Mouse (Mus musculus): ENCODE measurements at regions not wholly inside any gene's neighbourhood (a gene's known extent, or its start where the extent isn't known, plus 50 kb on each side); places are given as distances from the start of the nearest gene placed in this dataset.

DNA sequence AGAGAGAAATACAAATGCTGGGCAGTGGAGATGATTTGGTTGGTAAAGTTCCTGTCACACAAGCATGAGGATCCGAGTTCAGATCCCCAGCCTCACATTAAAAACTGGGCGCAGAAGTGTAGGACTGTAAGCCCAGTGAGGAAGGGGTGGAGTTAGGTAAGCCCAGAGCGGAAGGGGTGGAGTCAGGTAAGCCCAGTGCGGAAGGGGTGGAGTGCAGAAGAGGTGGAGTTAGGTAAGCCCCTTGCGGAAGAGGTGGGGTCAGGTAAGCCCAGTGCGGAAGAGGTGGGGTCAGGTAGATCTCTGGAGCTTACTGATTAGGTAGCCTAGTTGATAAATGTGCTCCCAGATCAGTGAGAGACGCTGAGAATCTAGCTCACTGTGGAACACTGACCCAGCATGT, 97.4 kb upstream of the Klf13 start:
- no peak for TF ChIP-seq CTCF (IDR thresholded peaks at IDR 0.05; ENCODE audit: borderline replicate concordance, insufficient read depth, low read depth, low read length)
- TF ChIP-seq POLR2A (IDR thresholded peaks at IDR 0.05; ENCODE audit: borderline replicate concordance, insufficient read depth, low read length) = no peak

DNA sequence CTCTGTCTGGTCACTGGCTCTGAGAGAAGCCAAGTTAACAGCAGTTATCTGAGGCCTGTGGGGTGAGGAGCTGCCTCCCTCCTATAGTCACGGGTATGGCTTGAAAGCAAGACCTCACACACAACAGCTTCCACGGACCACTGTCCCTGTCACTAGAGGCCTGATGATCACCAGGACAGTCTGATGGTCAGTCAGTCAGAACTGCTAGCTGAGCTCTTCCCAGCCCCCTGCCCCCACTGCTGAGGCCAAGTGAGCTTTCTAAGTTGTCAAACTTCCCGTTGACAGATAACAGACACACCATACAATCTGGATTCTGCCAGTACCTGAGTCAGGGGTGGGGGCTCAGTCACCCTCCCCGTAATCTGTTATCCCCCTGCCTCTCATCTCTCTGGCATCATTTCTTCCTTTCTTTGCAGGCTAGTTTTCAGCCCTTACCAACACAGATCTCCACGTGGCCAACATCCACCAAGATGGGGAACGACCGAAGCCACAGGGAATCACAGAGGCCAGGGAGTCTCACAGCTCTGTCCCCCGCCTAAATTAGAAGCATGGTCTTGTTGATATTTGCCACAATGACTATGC, 96.4 kb upstream of the Klf13 start:
- peaks cover 18% of the 10 kb centered on the region for H3K4me1 ChIP-seq (ENCODE audit: control insufficient read depth, insufficient read depth, low read length)
- TF ChIP-seq CTCF (IDR thresholded peaks at IDR 0.05; ENCODE audit: borderline replicate concordance, insufficient read depth, low read depth, low read length) (no peak), POLR2A (IDR thresholded peaks at IDR 0.05; ENCODE audit: borderline replicate concordance, insufficient read depth, low read length) (no peak)
- no peaks in the 10 kb centered on the region for H3K27me3 ChIP-seq (ENCODE audit: control insufficient read depth, insufficient read depth, low read length)
- DNase-seq = no peak
- WGBS = 86% methylated on average over 8 of the region's 8 CpGs
- H3K4me3 ChIP-seq (replicated peaks; ENCODE audit: insufficient read depth, low read depth, low read length) = no peak overlapping the region
- H3K27ac ChIP-seq (ENCODE audit: insufficient read depth, low read length) = no peak overlapping the region

More for the DNA sequence above, 97.4 kb upstream of the Klf13 start:
- 97% methylated on average over 7 of the region's 7 CpGs for WGBS
- Histone ChIP-seq H3K4me3 (replicated peaks; ENCODE audit: insufficient read depth, low read depth, low read length) (no peak overlapping the region), H3K27me3 (ENCODE audit: control insufficient read depth, insufficient read depth, low read length) (no peaks in the 10 kb centered on the region), H3K4me1 (ENCODE audit: control insufficient read depth, insufficient read depth, low read length) (peaks cover 18% of the 10 kb centered on the region), H3K27ac (ENCODE audit: insufficient read depth, low read length) (no peak overlapping the region)
- no peak for DNase-seq

DNA sequence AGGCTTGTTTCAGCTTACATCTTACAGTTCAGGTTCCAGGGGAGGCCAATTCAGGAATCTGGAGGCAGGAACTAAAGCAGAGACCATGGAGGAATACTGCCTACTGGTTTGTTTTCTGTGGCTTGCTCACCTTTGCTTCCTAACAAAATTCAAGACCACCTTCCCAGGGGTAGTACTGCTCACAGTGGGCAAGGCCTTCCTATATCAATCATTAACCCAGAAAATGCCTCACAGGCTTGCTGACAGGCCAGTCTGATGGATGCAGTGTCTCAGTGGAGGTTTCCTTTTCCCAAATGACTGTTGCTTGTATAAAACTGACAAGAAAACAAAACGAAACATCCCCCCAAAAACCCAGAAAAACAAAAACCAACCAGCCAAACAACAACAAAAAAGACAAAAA, 95.8 kb upstream of the Klf13 start:
- no peak for DNase-seq
- Histone ChIP-seq H3K27ac (ENCODE audit: insufficient read depth, low read length) (no peak overlapping the region), H3K27me3 (ENCODE audit: control insufficient read depth, insufficient read depth, low read length) (no peaks in the 10 kb centered on the region), H3K4me1 (ENCODE audit: control insufficient read depth, insufficient read depth, low read length) (peaks cover 18% of the 10 kb centered on the region), H3K4me3 (replicated peaks; ENCODE audit: insufficient read depth, low read depth, low read length) (no peak overlapping the region)
- TF ChIP-seq POLR2A (IDR thresholded peaks at IDR 0.05; ENCODE audit: borderline replicate concordance, insufficient read depth, low read length) (no peak), CTCF (IDR thresholded peaks at IDR 0.05; ENCODE audit: borderline replicate concordance, insufficient read depth, low read depth, low read length) (no peak)
- WGBS = 93% methylated on average over 1 of the region's 1 CpGs

GRCm38 (mm10) chr7:64033388-64033787, 94.7 kb upstream of the Klf13 start:
- Histone ChIP-seq H3K4me1 (ENCODE audit: control insufficient read depth, insufficient read depth, low read length) (peaks cover 18% of the 10 kb centered on the region), H3K27ac (ENCODE audit: insufficient read depth, low read length) (peak overlapping the region; percentile 74), H3K4me3 (replicated peaks; ENCODE audit: insufficient read depth, low read depth, low read length) (no peak overlapping the region), H3K27me3 (ENCODE audit: control insufficient read depth, insufficient read depth, low read length) (no peaks in the 10 kb centered on the region)
- WGBS = 54% methylated on average over 2 of the region's 2 CpGs
- peak; percentile 51 to 71 for DNase-seq
- TF ChIP-seq POLR2A (IDR thresholded peaks at IDR 0.05; ENCODE audit: borderline replicate concordance, insufficient read depth, low read length) (no peak), CTCF (IDR thresholded peaks at IDR 0.05; ENCODE audit: borderline replicate concordance, insufficient read depth, low read depth, low read length) (no peak)

- DNase-seq = peak; percentile 77 to 85
- 4% methylated on average over 9 of the region's 9 CpGs for WGBS
- peak overlapping the region; percentile 85 for H3K27ac ChIP-seq (ENCODE audit: insufficient read depth, low read length)
These were observed 94.2 kb upstream of the Klf13 start for GRCm38 (mm10) chr7:64032921-64033354.

DNA sequence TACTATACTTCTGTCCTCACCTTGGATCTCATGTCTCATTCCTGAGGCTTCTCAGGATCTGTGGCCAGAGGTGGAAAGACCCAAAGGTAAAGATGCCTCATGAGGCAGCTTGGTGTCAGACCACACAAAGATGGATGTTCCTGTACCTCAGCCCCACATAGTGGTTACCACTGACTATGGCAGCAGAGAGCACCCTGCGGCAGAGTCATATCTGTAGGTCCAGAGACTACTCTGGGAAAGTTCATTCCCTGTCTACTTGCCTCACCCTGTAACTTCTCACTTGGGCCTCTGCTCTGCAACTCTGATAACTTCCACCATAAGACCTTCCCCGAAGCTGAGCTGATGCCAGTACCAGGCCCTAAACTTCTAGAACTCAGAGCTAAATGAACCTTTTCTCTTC, 91.9 kb upstream of the Klf13 start:
- H3K27ac ChIP-seq (ENCODE audit: insufficient read depth, low read length) = no peak overlapping the region
- TF ChIP-seq CTCF (IDR thresholded peaks at IDR 0.05; ENCODE audit: borderline replicate concordance, insufficient read depth, low read depth, low read length) = no peak
- no peak for TF ChIP-seq POLR2A (IDR thresholded peaks at IDR 0.05; ENCODE audit: borderline replicate concordance, insufficient read depth, low read length)
- peaks cover 18% of the 10 kb centered on the region for H3K4me1 ChIP-seq (ENCODE audit: control insufficient read depth, insufficient read depth, low read length)
- WGBS = 97% methylated on average over 2 of the region's 2 CpGs
- no peaks in the 10 kb centered on the region for H3K27me3 ChIP-seq (ENCODE audit: control insufficient read depth, insufficient read depth, low read length)
- DNase-seq = no peak
- no peak overlapping the region for H3K4me3 ChIP-seq (replicated peaks; ENCODE audit: insufficient read depth, low read depth, low read length)

More at GRCm38 (mm10) chr7:64032921-64033354, 94.2 kb upstream of the Klf13 start:
- peaks cover 18% of the 10 kb centered on the region for H3K4me1 ChIP-seq (ENCODE audit: control insufficient read depth, insufficient read depth, low read length)
- no peaks in the 10 kb centered on the region for H3K27me3 ChIP-seq (ENCODE audit: control insufficient read depth, insufficient read depth, low read length)
- H3K4me3 ChIP-seq (replicated peaks; ENCODE audit: insufficient read depth, low read depth, low read length) = no peak overlapping the region
- TF ChIP-seq CTCF (IDR thresholded peaks at IDR 0.05; ENCODE audit: borderline replicate concordance, insufficient read depth, low read depth, low read length) = no peak
- no peak for TF ChIP-seq POLR2A (IDR thresholded peaks at IDR 0.05; ENCODE audit: borderline replicate concordance, insufficient read depth, low read length)

DNA sequence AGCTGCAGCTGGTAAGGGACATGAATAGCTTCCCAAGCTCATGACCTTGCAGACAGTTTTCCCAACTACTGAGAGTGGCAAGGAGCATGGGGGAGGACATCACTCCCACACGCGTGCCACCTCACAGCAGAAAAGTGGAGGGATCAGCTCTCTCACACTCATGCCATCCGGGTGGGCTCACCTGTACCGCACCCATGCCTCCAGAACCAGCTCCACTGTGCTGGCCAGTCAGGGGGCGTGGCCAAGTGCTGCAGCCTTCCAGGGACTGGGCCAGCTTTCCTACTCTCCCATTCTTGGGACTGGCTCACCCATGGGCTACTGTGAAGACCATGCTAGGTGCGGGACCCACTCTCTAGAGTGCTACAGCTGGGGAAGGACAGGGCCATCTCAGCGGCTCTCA, 88.4 kb upstream of the Klf13 start:
- Histone ChIP-seq H3K27ac (ENCODE audit: insufficient read depth, low read length) (no peak overlapping the region), H3K27me3 (ENCODE audit: control insufficient read depth, insufficient read depth, low read length) (no peaks in the 10 kb centered on the region), H3K4me1 (ENCODE audit: control insufficient read depth, insufficient read depth, low read length) (peaks cover 10% of the 10 kb centered on the region), H3K4me3 (replicated peaks; ENCODE audit: insufficient read depth, low read depth, low read length) (no peak overlapping the region)
- WGBS = 95% methylated on average over 7 of the region's 7 CpGs
- DNase-seq = no peak
- TF ChIP-seq CTCF (IDR thresholded peaks at IDR 0.05; ENCODE audit: borderline replicate concordance, insufficient read depth, low read depth, low read length) = no peak
- no peak for TF ChIP-seq POLR2A (IDR thresholded peaks at IDR 0.05; ENCODE audit: borderline replicate concordance, insufficient read depth, low read length)

DNA sequence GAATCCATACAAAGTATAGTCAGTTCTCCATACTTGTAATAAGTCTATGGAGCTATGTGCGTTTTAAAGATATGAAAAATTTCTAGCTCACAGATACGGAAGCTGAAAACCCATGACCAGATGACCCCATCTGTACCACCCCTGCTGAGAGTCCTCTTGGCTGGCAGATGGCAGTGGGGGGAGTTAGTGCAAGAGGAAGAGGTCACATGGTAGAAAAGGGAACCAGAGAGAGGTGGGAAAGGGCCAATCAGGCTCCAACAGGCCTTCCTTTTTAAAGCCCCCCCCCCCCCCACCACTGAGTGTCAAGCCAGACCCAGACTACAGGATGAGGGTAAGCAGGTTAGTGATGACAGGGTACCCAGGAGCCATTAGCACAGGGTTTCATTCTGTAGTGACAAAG, 86.4 kb upstream of the Klf13 start:
- WGBS = 89% methylated on average over 2 of the region's 2 CpGs
- TF ChIP-seq CTCF (IDR thresholded peaks at IDR 0.05; ENCODE audit: borderline replicate concordance, insufficient read depth, low read depth, low read length) (no peak), POLR2A (IDR thresholded peaks at IDR 0.05; ENCODE audit: borderline replicate concordance, insufficient read depth, low read length) (no peak)
- Histone ChIP-seq H3K4me1 (ENCODE audit: control insufficient read depth, insufficient read depth, low read length) (peaks cover 19% of the 10 kb centered on the region), H3K4me3 (replicated peaks; ENCODE audit: insufficient read depth, low read depth, low read length) (no peak overlapping the region), H3K27me3 (ENCODE audit: control insufficient read depth, insufficient read depth, low read length) (no peaks in the 10 kb centered on the region), H3K27ac (ENCODE audit: insufficient read depth, low read length) (no peak overlapping the region)
- DNase-seq = no peak

Data from cerebellum, adult 2 months (tissue).